Mouse (Mus musculus): ENCODE measurements around the gene 9830107B12Rik. TPM values are rescaled to one million over a fixed set of nuclear protein-coding genes. Genes with fewer than 3 reads are reported as not detected.
A peak's percentile ranks its signal among the peaks of the same experiment; 100 is the strongest.

9830107B12Rik gene
- polyA plus RNA-seq, 1 experiment from 2014 or later, result 0.26 TPM

DNA sequence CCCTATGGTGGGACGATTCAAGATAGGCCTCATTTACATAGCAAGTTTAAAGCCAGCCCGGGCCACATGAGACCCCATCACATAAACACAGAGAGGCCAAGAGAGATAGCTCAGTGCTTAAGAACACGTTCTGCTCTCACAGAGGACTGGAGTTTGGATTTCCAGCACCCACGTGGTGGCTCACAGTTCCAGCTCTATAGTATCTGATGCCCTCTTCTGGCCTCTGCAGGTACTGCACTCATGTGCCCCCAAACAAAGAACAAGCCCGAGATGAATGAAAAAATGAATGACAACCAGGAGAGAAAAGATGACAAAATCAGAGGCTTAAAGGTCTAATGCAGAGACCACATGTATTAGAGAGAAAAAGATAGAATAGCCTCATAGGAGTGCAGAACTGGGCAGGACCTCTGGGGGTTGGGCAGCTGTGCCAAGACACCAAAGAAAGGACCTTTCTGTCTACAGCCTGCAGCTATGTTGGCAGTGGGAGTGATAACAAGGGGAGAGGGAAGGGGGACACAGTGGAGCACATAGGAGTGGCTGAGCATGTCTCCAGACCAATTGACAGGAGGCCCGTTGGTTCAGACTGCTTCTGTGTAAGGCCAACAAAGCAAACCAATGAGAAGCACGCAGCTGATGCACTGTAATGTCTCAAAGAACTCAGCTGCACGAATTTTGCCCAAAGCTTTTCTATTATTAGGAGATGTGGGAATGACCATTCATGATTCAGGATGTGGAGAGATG is 35.4 kb downstream of the 9830107B12Rik start:
- 44% methylated on average over 8 of the region's 8 CpGs for WGBS
- no peaks in the 10 kb centered on the region; the same call in 1 of the 2 replicates for H3K9me3 ChIP-seq (replicated peaks; ENCODE audit: control insufficient read depth, low read length)
- H3K9ac ChIP-seq (ENCODE audit: low read length), result no peak overlapping the region
- H3K27me3 ChIP-seq (ENCODE audit: control insufficient read depth, insufficient read depth, low read length), result no peaks in the 10 kb centered on the region
- H3K4me1 ChIP-seq (ENCODE audit: control insufficient read depth, insufficient read depth, low read length), result no peaks in the 10 kb centered on the region
- no peaks in the 10 kb centered on the region for H3K36me3 ChIP-seq (ENCODE audit: control insufficient read depth, insufficient read depth, low read length)
- no peak overlapping the region for H3K4me3 ChIP-seq (replicated peaks; ENCODE audit: low read length)
- ATAC-seq (ENCODE audit: insufficient read depth, low FRiP score), result no peak
- no peak overlapping the region for H3K4me2 ChIP-seq (ENCODE audit: low read depth, low read length)
- no peak overlapping the region for H3K27ac ChIP-seq (ENCODE audit: low read length)

DNA sequence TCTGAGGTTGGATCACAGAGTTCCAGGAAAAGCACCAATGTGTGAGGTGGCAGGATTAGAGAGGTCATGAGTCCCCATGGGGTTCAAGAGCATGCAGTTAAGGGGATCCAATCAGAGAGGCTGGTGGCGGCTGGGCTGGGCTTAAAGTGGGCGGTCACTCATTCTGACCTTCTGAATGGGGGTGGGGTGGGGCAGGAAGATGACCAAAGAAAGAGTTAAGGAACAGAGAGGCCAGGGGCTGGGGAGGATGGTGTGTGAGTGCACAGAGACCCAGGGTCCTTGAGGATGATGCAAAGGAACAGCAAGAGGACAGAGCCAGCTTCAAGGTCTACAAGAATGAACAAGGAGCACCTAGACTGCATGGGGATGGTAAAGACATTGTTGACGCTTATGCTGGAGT is 37.5 kb downstream of the 9830107B12Rik start:
- Histone ChIP-seq H3K27me3 (ENCODE audit: control insufficient read depth, insufficient read depth, low read length) (no peaks in the 10 kb centered on the region), H3K27ac (ENCODE audit: low read length) (no peak overlapping the region), H3K9me3 (replicated peaks; ENCODE audit: control insufficient read depth, low read length) (no peaks in the 10 kb centered on the region; the same call in 1 of the 2 replicates), H3K36me3 (ENCODE audit: control insufficient read depth, insufficient read depth, low read length) (no peaks in the 10 kb centered on the region), H3K9ac (ENCODE audit: low read length) (no peak overlapping the region), H3K4me1 (ENCODE audit: control insufficient read depth, insufficient read depth, low read length) (no peaks in the 10 kb centered on the region), H3K4me3 (replicated peaks; ENCODE audit: low read length) (no peak overlapping the region), H3K4me2 (ENCODE audit: low read depth, low read length) (no peak overlapping the region)
- 79% methylated on average over 3 of the region's 3 CpGs for WGBS
- no peak for ATAC-seq (ENCODE audit: insufficient read depth, low FRiP score)

DNA sequence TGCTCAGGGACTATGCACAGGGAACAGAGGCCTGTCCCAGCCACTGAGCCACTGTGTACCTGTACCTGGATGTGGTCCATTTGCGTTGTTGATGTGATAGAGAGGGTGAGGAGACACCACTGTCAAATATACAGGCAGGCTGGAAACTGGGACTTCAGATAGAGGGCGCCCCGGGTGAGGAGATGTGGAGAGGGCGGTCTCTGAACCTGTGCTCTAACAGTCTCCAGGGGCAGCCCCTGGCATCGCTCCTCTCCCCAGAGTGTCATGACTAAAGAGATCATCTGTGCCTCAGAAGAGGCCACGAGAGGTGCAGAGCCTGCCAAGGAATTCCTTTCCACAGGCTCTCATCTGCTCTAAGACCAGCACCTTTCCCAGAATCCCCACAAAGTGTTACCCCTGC is 38.2 kb downstream of the 9830107B12Rik start:
- Histone ChIP-seq H3K4me1 (ENCODE audit: control insufficient read depth, insufficient read depth, low read length) (no peaks in the 10 kb centered on the region), H3K36me3 (ENCODE audit: control insufficient read depth, insufficient read depth, low read length) (no peaks in the 10 kb centered on the region), H3K27me3 (ENCODE audit: control insufficient read depth, insufficient read depth, low read length) (no peaks in the 10 kb centered on the region), H3K4me3 (replicated peaks; ENCODE audit: low read length) (no peak overlapping the region), H3K27ac (ENCODE audit: low read length) (no peak overlapping the region), H3K9ac (ENCODE audit: low read length) (no peak overlapping the region), H3K4me2 (ENCODE audit: low read depth, low read length) (no peak overlapping the region), H3K9me3 (replicated peaks; ENCODE audit: control insufficient read depth, low read length) (no peaks in the 10 kb centered on the region)
- WGBS, result 52% methylated on average over 6 of the region's 6 CpGs
- no peak for ATAC-seq (ENCODE audit: insufficient read depth, low FRiP score)

DNA sequence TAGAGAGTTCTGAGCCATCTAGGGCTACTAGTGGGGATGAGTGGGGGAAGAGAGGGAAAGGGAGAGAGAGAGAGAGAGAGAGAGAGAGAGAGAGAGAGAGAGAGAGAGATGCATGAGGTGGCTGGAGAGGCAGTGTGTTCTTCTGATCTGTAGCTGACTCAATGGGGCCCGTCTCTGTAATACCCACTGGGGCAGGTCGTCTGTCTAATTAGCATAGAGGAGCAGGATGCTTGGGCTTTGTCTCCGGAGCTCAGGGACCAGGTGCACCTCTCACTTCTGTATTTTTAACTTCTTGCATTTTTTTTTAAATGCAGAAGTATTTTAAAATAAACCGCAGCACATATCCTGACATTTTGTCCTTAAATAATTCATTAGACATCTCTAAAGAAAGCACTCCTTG is 38.7 kb downstream of the 9830107B12Rik start:
- Histone ChIP-seq H3K9me3 (replicated peaks; ENCODE audit: control insufficient read depth, low read length) (no peaks in the 10 kb centered on the region), H3K36me3 (ENCODE audit: control insufficient read depth, insufficient read depth, low read length) (no peaks in the 10 kb centered on the region), H3K27ac (ENCODE audit: low read length) (no peak overlapping the region), H3K4me2 (ENCODE audit: low read depth, low read length) (no peak overlapping the region), H3K4me3 (replicated peaks; ENCODE audit: low read length) (no peak overlapping the region), H3K27me3 (ENCODE audit: control insufficient read depth, insufficient read depth, low read length) (no peaks in the 10 kb centered on the region), H3K9ac (ENCODE audit: low read length) (no peak overlapping the region), H3K4me1 (ENCODE audit: control insufficient read depth, insufficient read depth, low read length) (no peaks in the 10 kb centered on the region)
- ATAC-seq (ENCODE audit: insufficient read depth, low FRiP score), result no peak
- 58% methylated on average over 4 of the region's 4 CpGs for WGBS

DNA sequence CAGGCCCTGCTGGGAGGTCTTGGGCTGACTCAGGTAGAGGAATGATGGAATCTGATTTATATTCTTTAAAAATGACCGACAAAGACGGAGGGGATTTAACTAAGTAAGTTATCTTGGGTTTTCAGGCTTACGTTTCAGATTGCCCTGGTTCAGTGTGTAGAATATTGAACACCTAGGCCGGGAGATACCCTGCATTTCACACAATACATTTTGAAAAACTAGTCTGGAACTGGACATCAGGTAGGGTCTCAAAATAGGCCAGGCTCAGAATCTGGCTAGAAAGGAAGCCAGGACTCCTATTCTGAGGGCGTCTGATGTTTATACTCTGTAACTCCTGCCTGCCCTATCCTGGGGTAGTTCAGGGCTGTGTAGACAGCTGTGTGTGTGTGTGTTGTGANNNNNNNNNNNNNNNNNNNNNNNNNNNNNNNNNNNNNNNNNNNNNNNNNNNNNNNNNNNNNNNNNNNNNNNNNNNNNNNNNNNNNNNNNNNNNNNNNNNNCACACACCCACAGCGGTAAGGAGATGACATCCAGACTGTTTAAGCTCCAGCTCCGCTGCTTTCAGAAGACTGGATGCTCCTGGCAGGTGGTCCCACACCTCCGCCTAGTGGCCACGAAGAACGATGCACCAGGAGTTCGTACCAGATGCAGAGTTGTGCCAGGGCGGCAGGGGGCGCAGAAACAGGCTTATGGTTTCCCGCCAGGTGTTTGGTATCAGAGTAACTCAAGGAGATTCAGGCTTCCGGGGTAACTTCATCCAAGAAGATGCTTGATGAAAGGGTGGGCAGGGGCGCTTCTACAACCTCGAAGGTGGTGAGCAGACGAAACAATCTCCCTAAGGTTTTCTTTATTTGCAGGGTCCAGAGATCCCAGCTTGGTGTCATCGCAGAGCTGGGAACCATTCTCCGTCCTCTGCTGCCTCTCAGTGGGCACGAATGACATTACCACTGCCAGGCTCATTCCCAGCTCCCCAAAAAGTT is 45.3 kb downstream of the 9830107B12Rik start:
- Histone ChIP-seq H3K9me3 (replicated peaks; ENCODE audit: control insufficient read depth, low read length) (no peaks in the 10 kb centered on the region), H3K36me3 (ENCODE audit: control insufficient read depth, insufficient read depth, low read length) (no peaks in the 10 kb centered on the region), H3K27ac (ENCODE audit: low read length) (no peak overlapping the region), H3K9ac (ENCODE audit: low read length) (no peak overlapping the region), H3K4me2 (ENCODE audit: low read depth, low read length) (peak overlapping the region; percentile 45), H3K4me3 (replicated peaks; ENCODE audit: low read length) (peak overlapping the region; percentile 28), H3K27me3 (ENCODE audit: control insufficient read depth, insufficient read depth, low read length) (peaks cover 37% of the 10 kb centered on the region), H3K4me1 (ENCODE audit: control insufficient read depth, insufficient read depth, low read length) (peaks cover 27% of the 10 kb centered on the region)
- WGBS, result 10% methylated on average over 20 of the region's 21 CpGs
- ATAC-seq (ENCODE audit: insufficient read depth, low FRiP score), result peak; percentile 71

DNA sequence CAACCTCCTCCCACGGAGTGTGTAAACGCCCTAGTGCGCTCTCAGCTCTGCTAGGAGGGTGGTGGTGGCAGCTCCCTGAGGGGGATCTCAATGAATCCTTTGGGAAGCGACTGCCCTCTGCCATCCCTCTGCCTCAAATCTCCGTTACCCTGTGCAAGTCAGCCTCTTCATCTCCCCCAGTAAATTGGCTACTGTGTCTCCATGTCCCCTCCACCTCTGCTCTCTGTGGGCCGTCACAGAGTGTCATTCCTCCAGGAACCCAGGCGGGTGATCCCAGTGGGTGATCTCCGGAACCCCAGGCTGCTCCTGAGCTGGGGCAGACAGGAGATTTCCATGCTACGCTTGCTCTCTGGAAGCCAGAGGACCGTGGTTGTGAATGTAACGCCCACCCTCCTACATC is 46.8 kb downstream of the 9830107B12Rik start:
- Histone ChIP-seq H3K36me3 (ENCODE audit: control insufficient read depth, insufficient read depth, low read length) (no peaks in the 10 kb centered on the region), H3K27me3 (ENCODE audit: control insufficient read depth, insufficient read depth, low read length) (peaks cover 50% of the 10 kb centered on the region), H3K4me2 (ENCODE audit: low read depth, low read length) (0 out of 2 replicates have a peak overlapping the region, but pooled peaks have one; percentile 68), H3K9ac (ENCODE audit: low read length) (no peak overlapping the region), H3K9me3 (replicated peaks; ENCODE audit: control insufficient read depth, low read length) (no peaks in the 10 kb centered on the region), H3K27ac (ENCODE audit: low read length) (no peak overlapping the region), H3K4me1 (ENCODE audit: control insufficient read depth, insufficient read depth, low read length) (peaks cover 28% of the 10 kb centered on the region), H3K4me3 (replicated peaks; ENCODE audit: low read length) (no peak overlapping the region)
- WGBS, result 43% methylated on average over 11 of the region's 11 CpGs
- no peak for ATAC-seq (ENCODE audit: insufficient read depth, low FRiP score)

DNA sequence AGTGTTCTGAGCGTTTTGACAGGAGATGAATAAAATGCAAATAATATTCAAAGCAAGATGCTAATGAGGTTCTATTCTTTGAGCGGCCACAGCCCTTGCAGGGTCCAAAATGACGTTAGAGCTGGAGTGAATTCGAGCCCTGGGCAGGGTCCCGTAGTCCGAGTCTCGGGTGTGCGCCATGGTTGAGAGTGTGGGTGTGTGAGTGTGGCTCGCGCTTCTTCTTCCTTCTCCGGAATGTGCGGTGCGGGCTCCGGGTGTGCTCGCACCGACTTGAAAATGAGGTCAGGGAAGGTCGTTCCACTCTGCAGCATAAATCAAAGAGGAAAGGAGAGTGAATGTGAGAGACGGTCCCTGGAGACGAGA is 47.6 kb downstream of the 9830107B12Rik start:
- peaks cover 56% of the 10 kb centered on the region for H3K27me3 ChIP-seq (ENCODE audit: control insufficient read depth, insufficient read depth, low read length)
- H3K4me2 ChIP-seq (ENCODE audit: low read depth, low read length), result peak overlapping the region; percentile 68
- ATAC-seq (ENCODE audit: insufficient read depth, low FRiP score), result no peak
- H3K36me3 ChIP-seq (ENCODE audit: control insufficient read depth, insufficient read depth, low read length), result no peaks in the 10 kb centered on the region
- 0 out of 2 replicates have a peak, but pooled peaks cover 2% of the 10 kb centered on the region for H3K9me3 ChIP-seq (replicated peaks; ENCODE audit: control insufficient read depth, low read length)
- peak overlapping the region; percentile 51; the same call in 1 of the 2 replicates for H3K9ac ChIP-seq (ENCODE audit: low read length)
- H3K4me3 ChIP-seq (replicated peaks; ENCODE audit: low read length), result peak overlapping the region; percentile 39
- under 1% methylated on average over 19 of the region's 19 CpGs for WGBS
- peaks cover 28% of the 10 kb centered on the region for H3K4me1 ChIP-seq (ENCODE audit: control insufficient read depth, insufficient read depth, low read length)
- H3K27ac ChIP-seq (ENCODE audit: low read length), result no peak overlapping the region

DNA sequence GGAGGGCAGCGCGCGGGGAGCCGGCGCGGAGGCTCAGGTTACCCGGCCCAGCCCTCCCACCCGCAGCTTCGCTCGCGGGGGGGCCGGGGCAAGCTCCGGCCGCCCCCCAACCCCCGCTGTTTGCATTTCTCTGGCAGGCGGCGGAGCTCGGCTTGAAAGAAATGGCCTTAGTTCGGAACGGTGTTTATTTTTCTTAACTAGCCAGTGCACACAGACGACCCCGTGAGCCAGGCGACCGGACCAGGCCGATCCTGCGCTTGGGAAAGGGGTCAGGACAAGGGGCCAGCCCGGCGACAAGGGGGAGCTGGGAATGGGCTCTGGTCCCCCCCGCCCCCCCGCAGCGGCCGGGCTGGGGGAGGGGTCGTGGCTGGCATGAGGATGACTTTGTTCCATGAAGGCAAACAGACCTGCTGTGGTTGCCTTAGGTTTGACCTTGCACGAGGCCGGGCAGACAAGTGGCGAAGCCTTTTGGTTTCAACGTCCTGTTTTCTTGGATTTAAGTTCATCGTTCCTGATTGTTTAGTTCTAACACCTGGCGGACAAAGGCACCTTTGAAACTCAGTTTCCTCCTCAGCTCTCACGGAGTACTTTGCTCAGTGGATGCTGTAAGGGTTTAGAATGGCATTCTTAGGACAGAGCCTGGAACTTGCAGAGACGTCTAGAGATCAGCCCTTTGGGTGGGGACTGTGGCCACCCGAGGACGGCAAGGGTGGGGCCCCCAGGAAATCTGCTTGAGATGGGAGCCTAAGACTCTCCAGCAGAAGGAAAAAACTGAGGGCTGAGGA is 48.1 kb downstream of the 9830107B12Rik start:
- H3K27ac ChIP-seq (ENCODE audit: low read length), result no peak overlapping the region

More for the DNA sequence above, 48.1 kb downstream of the 9830107B12Rik start:
- peaks cover 28% of the 10 kb centered on the region for H3K4me1 ChIP-seq (ENCODE audit: control insufficient read depth, insufficient read depth, low read length)
- no peaks in the 10 kb centered on the region for H3K36me3 ChIP-seq (ENCODE audit: control insufficient read depth, insufficient read depth, low read length)
- H3K9me3 ChIP-seq (replicated peaks; ENCODE audit: control insufficient read depth, low read length), result 0 out of 2 replicates have a peak, but pooled peaks cover 3% of the 10 kb centered on the region
- ATAC-seq (ENCODE audit: insufficient read depth, low FRiP score), result no peak; the same call in 1 of the 2 replicates
- peak overlapping the region; percentile 51 for H3K9ac ChIP-seq (ENCODE audit: low read length)
- H3K4me3 ChIP-seq (replicated peaks; ENCODE audit: low read length), result peak overlapping the region; percentile 39
- H3K4me2 ChIP-seq (ENCODE audit: low read depth, low read length), result peak overlapping the region; percentile 68
- peaks cover 56% of the 10 kb centered on the region for H3K27me3 ChIP-seq (ENCODE audit: control insufficient read depth, insufficient read depth, low read length)
- under 1% methylated on average over 42 of the region's 43 CpGs for WGBS
